Mouse (Mus musculus): ENCODE data around the gene Lancl1.

- no peak for TF ChIP-seq CTCF (IDR thresholded peaks at IDR 0.05; ENCODE audit: low read depth, low read length)
- no peak for TF ChIP-seq TAL1 (conservative IDR thresholded peaks at IDR 0.05; ENCODE audit: low read depth, low read length)
- no peak for TF ChIP-seq GATA1 (IDR thresholded peaks at IDR 0.05; ENCODE audit: borderline replicate concordance, low read length)
- no peak for TF ChIP-seq POLR2AphosphoS5 (IDR thresholded peaks at IDR 0.05; ENCODE audit: insufficient replicate concordance, low read depth, low read length)
- no peak for TF ChIP-seq GATA2 (IDR thresholded peaks at IDR 0.05; ENCODE audit: borderline replicate concordance, low read depth, low read length)
Observed at GRCm38 (mm10) chr1:67065347-67066270, 26.9 kb upstream of the Lancl1 start.

All from G1E (cell line).